Mouse (Mus musculus): ENCODE measurements around the gene Nkd1. TPM values are rescaled to one million over a fixed set of nuclear protein-coding genes. Genes with fewer than 3 reads are reported as not detected.

Gene Nkd1
- polyA plus RNA-seq, 1 experiment from 2014 or later, result 66.4 TPM

GRCm38 (mm10) chr8:88526296-88526695 lies 5.1 kb downstream of the Nkd1 start:
- WGBS, result 67% methylated on average over 5 of the region's 5 CpGs
- no peaks in the 10 kb centered on the region for H3K36me3 ChIP-seq (ENCODE audit: control insufficient read depth, insufficient read depth, low read length)
- H3K27me3 ChIP-seq (ENCODE audit: control insufficient read depth, insufficient read depth, low read length), result no peaks in the 10 kb centered on the region
- no peak for ATAC-seq (ENCODE audit: low FRiP score, low TSS enrichment)
- no peak overlapping the region for H3K27ac ChIP-seq (replicated peaks; ENCODE audit: low read depth, low read length)
- no peak for DNase-seq
- H3K9ac ChIP-seq (replicated peaks; ENCODE audit: low read length), result no peak overlapping the region
- H3K9me3 ChIP-seq (ENCODE audit: control insufficient read depth, low read length), result no peaks in the 10 kb centered on the region
- H3K4me3 ChIP-seq (replicated peaks; ENCODE audit: low read depth, low read length), result no peak overlapping the region
- H3K4me2 ChIP-seq (ENCODE audit: low read length), result no peak overlapping the region
- H3K4me1 ChIP-seq (ENCODE audit: control insufficient read depth, insufficient read depth, low read length), result peaks cover 32% of the 10 kb centered on the region

GRCm38 (mm10) chr8:88528186-88528585 lies 7.0 kb downstream of the Nkd1 start:
- ATAC-seq (ENCODE audit: low FRiP score, low TSS enrichment) (no peak), DNase-seq (no peak)
- no peak overlapping the region for H3K9ac ChIP-seq (replicated peaks; ENCODE audit: low read length)
- no peaks in the 10 kb centered on the region for H3K27me3 ChIP-seq (ENCODE audit: control insufficient read depth, insufficient read depth, low read length)
- no peak overlapping the region for H3K4me3 ChIP-seq (replicated peaks; ENCODE audit: low read depth, low read length)
- no peak overlapping the region for H3K27ac ChIP-seq (replicated peaks; ENCODE audit: low read depth, low read length)
- 87% methylated on average over 9 of the region's 9 CpGs for WGBS
- H3K4me1 ChIP-seq (ENCODE audit: control insufficient read depth, insufficient read depth, low read length), result peaks cover 17% of the 10 kb centered on the region
- no peaks in the 10 kb centered on the region for H3K9me3 ChIP-seq (ENCODE audit: control insufficient read depth, low read length)
- H3K36me3 ChIP-seq (ENCODE audit: control insufficient read depth, insufficient read depth, low read length), result no peaks in the 10 kb centered on the region
- no peak overlapping the region for H3K4me2 ChIP-seq (ENCODE audit: low read length)

GRCm38 (mm10) chr8:88529798-88530197 lies 8.6 kb downstream of the Nkd1 start:
- WGBS, result 88% methylated on average over 4 of the region's 4 CpGs
- Histone ChIP-seq H3K27me3 (ENCODE audit: control insufficient read depth, insufficient read depth, low read length) (no peaks in the 10 kb centered on the region), H3K4me3 (replicated peaks; ENCODE audit: low read depth, low read length) (no peak overlapping the region), H3K4me1 (ENCODE audit: control insufficient read depth, insufficient read depth, low read length) (0 out of 2 replicates have a peak, but pooled peaks cover 8% of the 10 kb centered on the region), H3K36me3 (ENCODE audit: control insufficient read depth, insufficient read depth, low read length) (no peaks in the 10 kb centered on the region), H3K9ac (replicated peaks; ENCODE audit: low read length) (no peak overlapping the region), H3K9me3 (ENCODE audit: control insufficient read depth, low read length) (no peaks in the 10 kb centered on the region), H3K4me2 (ENCODE audit: low read length) (no peak overlapping the region), H3K27ac (replicated peaks; ENCODE audit: low read depth, low read length) (no peak overlapping the region)
- DNase-seq (no peak), ATAC-seq (ENCODE audit: low FRiP score, low TSS enrichment) (no peak)

GRCm38 (mm10) chr8:88537081-88537480 lies 15.9 kb downstream of the Nkd1 start:
- ATAC-seq (ENCODE audit: low FRiP score, low TSS enrichment), result no peak
- no peak overlapping the region for H3K27ac ChIP-seq (replicated peaks; ENCODE audit: low read depth, low read length)
- no peak for DNase-seq
- H3K27me3 ChIP-seq (ENCODE audit: control insufficient read depth, insufficient read depth, low read length), result no peaks in the 10 kb centered on the region
- H3K4me2 ChIP-seq (ENCODE audit: low read length), result no peak overlapping the region
- 60% methylated on average over 2 of the region's 2 CpGs for WGBS
- no peak overlapping the region for H3K9ac ChIP-seq (replicated peaks; ENCODE audit: low read length)
- no peak overlapping the region for H3K4me3 ChIP-seq (replicated peaks; ENCODE audit: low read depth, low read length)
- H3K9me3 ChIP-seq (ENCODE audit: control insufficient read depth, low read length), result no peaks in the 10 kb centered on the region
- no peaks in the 10 kb centered on the region for H3K4me1 ChIP-seq (ENCODE audit: control insufficient read depth, insufficient read depth, low read length)
- 0 out of 2 replicates have a peak, but pooled peaks cover 3% of the 10 kb centered on the region for H3K36me3 ChIP-seq (ENCODE audit: control insufficient read depth, insufficient read depth, low read length)

GRCm38 (mm10) chr8:88537998-88538975 lies 17.1 kb downstream of the Nkd1 start:
- WGBS, result 71% methylated on average over 19 of the region's 19 CpGs
- no peak overlapping the region for H3K4me3 ChIP-seq (replicated peaks; ENCODE audit: low read depth, low read length)
- no peaks in the 10 kb centered on the region for H3K9me3 ChIP-seq (ENCODE audit: control insufficient read depth, low read length)
- DNase-seq, result no peak
- H3K4me1 ChIP-seq (ENCODE audit: control insufficient read depth, insufficient read depth, low read length), result no peaks in the 10 kb centered on the region
- H3K27me3 ChIP-seq (ENCODE audit: control insufficient read depth, insufficient read depth, low read length), result no peaks in the 10 kb centered on the region
- H3K27ac ChIP-seq (replicated peaks; ENCODE audit: low read depth, low read length), result no peak overlapping the region
- no peak overlapping the region for H3K9ac ChIP-seq (replicated peaks; ENCODE audit: low read length)
- no peak overlapping the region for H3K4me2 ChIP-seq (ENCODE audit: low read length)
- H3K36me3 ChIP-seq (ENCODE audit: control insufficient read depth, insufficient read depth, low read length), result 0 out of 2 replicates have a peak, but pooled peaks cover 3% of the 10 kb centered on the region
- no peak for ATAC-seq (ENCODE audit: low FRiP score, low TSS enrichment)

GRCm38 (mm10) chr8:88538976-88539371 lies 17.8 kb downstream of the Nkd1 start:
- H3K4me1 ChIP-seq (ENCODE audit: control insufficient read depth, insufficient read depth, low read length), result no peaks in the 10 kb centered on the region
- H3K4me3 ChIP-seq (replicated peaks; ENCODE audit: low read depth, low read length), result no peak overlapping the region
- no peak for DNase-seq
- H3K27me3 ChIP-seq (ENCODE audit: control insufficient read depth, insufficient read depth, low read length), result no peaks in the 10 kb centered on the region
- no peak overlapping the region for H3K4me2 ChIP-seq (ENCODE audit: low read length)
- H3K9me3 ChIP-seq (ENCODE audit: control insufficient read depth, low read length), result no peaks in the 10 kb centered on the region
- H3K9ac ChIP-seq (replicated peaks; ENCODE audit: low read length), result no peak overlapping the region
- no peak overlapping the region for H3K27ac ChIP-seq (replicated peaks; ENCODE audit: low read depth, low read length)
- 83% methylated on average over 7 of the region's 7 CpGs for WGBS
- no peak for ATAC-seq (ENCODE audit: low FRiP score, low TSS enrichment)
- H3K36me3 ChIP-seq (ENCODE audit: control insufficient read depth, insufficient read depth, low read length), result 0 out of 2 replicates have a peak, but pooled peaks cover 3% of the 10 kb centered on the region

- Histone ChIP-seq H3K4me3 (replicated peaks; ENCODE audit: low read depth, low read length) (no peak overlapping the region), H3K9ac (replicated peaks; ENCODE audit: low read length) (no peak overlapping the region), H3K36me3 (ENCODE audit: control insufficient read depth, insufficient read depth, low read length) (0 out of 2 replicates have a peak, but pooled peaks cover 3% of the 10 kb centered on the region), H3K27ac (replicated peaks; ENCODE audit: low read depth, low read length) (no peak overlapping the region), H3K4me1 (ENCODE audit: control insufficient read depth, insufficient read depth, low read length) (no peaks in the 10 kb centered on the region), H3K27me3 (ENCODE audit: control insufficient read depth, insufficient read depth, low read length) (no peaks in the 10 kb centered on the region), H3K4me2 (ENCODE audit: low read length) (no peak overlapping the region), H3K9me3 (ENCODE audit: control insufficient read depth, low read length) (no peaks in the 10 kb centered on the region)
- no peak for ATAC-seq (ENCODE audit: low FRiP score, low TSS enrichment)
- 86% methylated on average over 4 of the region's 4 CpGs for WGBS
- no peak for DNase-seq
Observed at GRCm38 (mm10) chr8:88539963-88540362, 18.8 kb downstream of the Nkd1 start.

- Histone ChIP-seq H3K36me3 (ENCODE audit: control insufficient read depth, insufficient read depth, low read length) (no peaks in the 10 kb centered on the region), H3K9ac (replicated peaks; ENCODE audit: low read length) (no peak overlapping the region), H3K27ac (replicated peaks; ENCODE audit: low read depth, low read length) (no peak overlapping the region), H3K9me3 (ENCODE audit: control insufficient read depth, low read length) (no peaks in the 10 kb centered on the region), H3K4me3 (replicated peaks; ENCODE audit: low read depth, low read length) (no peak overlapping the region), H3K27me3 (ENCODE audit: control insufficient read depth, insufficient read depth, low read length) (no peaks in the 10 kb centered on the region), H3K4me2 (ENCODE audit: low read length) (no peak overlapping the region), H3K4me1 (ENCODE audit: control insufficient read depth, insufficient read depth, low read length) (no peaks in the 10 kb centered on the region)
- 90% methylated on average over 9 of the region's 9 CpGs for WGBS
- ATAC-seq (ENCODE audit: low FRiP score, low TSS enrichment) (no peak; the same call in 1 of the 2 replicates), DNase-seq (no peak)
Observed at GRCm38 (mm10) chr8:88542596-88543213, 21.6 kb downstream of the Nkd1 start.
